Mouse (Mus musculus): ENCODE data around the gene Pik3c2g. TPM values are rescaled to one million over a fixed set of nuclear protein-coding genes. Genes with fewer than 3 reads are reported as not detected.

Pik3c2g gene
- polyA plus RNA-seq, 1 experiment: 0.04 TPM

GRCm38 (mm10) chr6:139735708-139736626 is 148.9 kb downstream of the Pik3c2g start:
- no peak for DNase-seq (ENCODE audit: low spot score)

- no peak for DNase-seq (ENCODE audit: low spot score)
Observed at GRCm38 (mm10) chr6:139738350-139738749, 151.3 kb downstream of the Pik3c2g start.

- DNase-seq (ENCODE audit: low spot score): no peak
Observed at GRCm38 (mm10) chr6:139742693-139743432, 155.8 kb downstream of the Pik3c2g start.

GRCm38 (mm10) chr6:139746758-139747479 is 159.9 kb downstream of the Pik3c2g start:
- no peak for DNase-seq (ENCODE audit: low spot score)

- DNase-seq (ENCODE audit: low spot score): no peak
Observed at GRCm38 (mm10) chr6:139748091-139748771, 161.2 kb downstream of the Pik3c2g start.

- DNase-seq (ENCODE audit: low spot score): no peak
Observed at GRCm38 (mm10) chr6:139750599-139750998, 163.6 kb downstream of the Pik3c2g start.

GRCm38 (mm10) chr6:139751022-139751421 is 164.0 kb downstream of the Pik3c2g start:
- no peak for DNase-seq (ENCODE audit: low spot score)

- DNase-seq (ENCODE audit: low spot score): no peak
Observed at GRCm38 (mm10) chr6:139757876-139758275, 170.9 kb downstream of the Pik3c2g start.

GRCm38 (mm10) chr6:139760978-139761377 is 174.0 kb downstream of the Pik3c2g start:
- no peak for DNase-seq (ENCODE audit: low spot score)

GRCm38 (mm10) chr6:139764398-139764797 is 177.4 kb downstream of the Pik3c2g start:
- DNase-seq (ENCODE audit: low spot score): no peak

GRCm38 (mm10) chr6:139769744-139770473 is 182.9 kb downstream of the Pik3c2g start:
- no peak for DNase-seq (ENCODE audit: low spot score)

GRCm38 (mm10) chr6:139770535-139770934 is 183.5 kb downstream of the Pik3c2g start:
- DNase-seq (ENCODE audit: low spot score): no peak

- DNase-seq (ENCODE audit: low spot score): no peak
Observed at GRCm38 (mm10) chr6:139777576-139778282, 190.7 kb downstream of the Pik3c2g start.

- no peak for DNase-seq (ENCODE audit: low spot score)
Observed at GRCm38 (mm10) chr6:139780028-139780427, 193.0 kb downstream of the Pik3c2g start.

GRCm38 (mm10) chr6:139789479-139789878 is 202.5 kb downstream of the Pik3c2g start:
- no peak for DNase-seq (ENCODE audit: low spot score)

- DNase-seq (ENCODE audit: low spot score): no peak
Observed at GRCm38 (mm10) chr6:139799541-139800226, 212.7 kb downstream of the Pik3c2g start.

- no peak for DNase-seq (ENCODE audit: low spot score)
Observed at GRCm38 (mm10) chr6:139821916-139822315, 234.9 kb downstream of the Pik3c2g start.

- no peak for DNase-seq (ENCODE audit: low spot score)
Observed at GRCm38 (mm10) chr6:139838239-139838638, 251.2 kb downstream of the Pik3c2g start.

- no peak for DNase-seq (ENCODE audit: low spot score)
Observed at GRCm38 (mm10) chr6:139838713-139839112, 251.7 kb downstream of the Pik3c2g start.

- no peak for DNase-seq (ENCODE audit: low spot score)
Observed at GRCm38 (mm10) chr6:139839907-139840306, 252.9 kb downstream of the Pik3c2g start.

All from urinary bladder, adult 2 months (tissue).